Mouse (Mus musculus) activated CD4-positive, CD25-positive, alpha-beta regulatory T cell (primary cell): ENCODE data around the gene Sat1. TPM values are rescaled to one million over a fixed set of nuclear protein-coding genes. Genes with fewer than 3 reads are reported as not detected.

Source experiments
- polyA plus RNA-seq, 2 experiments: library from polyadenylated mRNA; unstranded; fragments of 100-300 nt; shearing (Covaris generic); gene quantifications; one replicate each; pipeline ENCODE4 v1.2.1; 2017

The Sat1 gene
- polyA plus RNA-seq, result 100 to 1,000 TPM; 270 to 344 TPM

DNA sequence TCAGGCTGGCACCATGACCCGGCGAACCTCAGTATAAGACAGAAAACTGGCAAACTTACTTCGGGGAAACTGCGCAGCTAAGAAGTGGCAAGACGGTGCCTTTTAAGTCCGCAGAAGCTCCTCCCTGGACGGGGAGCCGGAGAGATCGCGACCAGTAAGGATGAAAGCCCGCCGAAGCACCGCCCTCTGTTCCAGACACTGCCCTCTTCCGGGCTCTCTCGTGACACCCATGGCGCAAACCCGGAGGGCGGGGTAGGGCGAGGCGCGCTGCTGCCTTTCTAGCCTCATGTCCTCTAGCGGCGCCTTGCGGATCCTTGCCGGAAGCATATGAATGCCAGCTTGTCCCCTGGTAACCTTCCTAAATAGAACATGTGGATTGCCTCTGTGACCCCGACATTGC is at the start of gene Sat1:
TSS of gene Sat1 (minus strand) at position 179 of the 400 bp plus-strand sequence.

DNA sequence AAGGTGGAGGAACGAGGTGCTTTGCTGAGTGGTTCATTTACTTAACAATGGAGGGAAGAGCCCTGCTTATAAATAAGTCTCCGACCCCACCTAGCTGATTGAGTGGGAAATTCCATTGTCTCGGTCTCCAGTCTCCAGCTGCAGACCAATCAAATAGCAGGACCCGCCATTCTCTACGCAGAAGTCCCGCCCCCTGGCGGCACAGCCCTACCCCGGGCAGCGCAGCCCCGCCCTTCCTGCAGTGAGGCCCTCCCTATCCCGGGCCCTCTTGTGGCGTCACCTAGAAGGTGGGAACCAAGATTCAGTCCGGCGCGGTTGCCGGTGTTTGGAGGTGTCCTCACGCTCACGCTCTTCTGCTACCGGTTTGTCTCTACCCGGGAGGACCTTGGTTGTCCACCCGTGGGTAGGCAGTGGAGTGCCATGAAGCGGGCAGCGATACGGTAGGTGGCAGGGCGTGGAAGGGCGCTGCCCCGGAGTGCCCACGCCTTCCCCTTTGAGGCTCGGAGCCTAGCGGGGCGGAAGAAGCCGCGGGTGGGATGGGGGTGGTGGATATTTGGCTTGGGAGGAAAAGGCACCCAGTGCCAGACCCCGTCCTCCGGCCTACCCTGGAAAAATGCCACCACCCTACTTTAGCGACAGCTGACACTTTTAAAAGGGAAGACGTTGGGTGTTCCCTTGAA is 46.1 kb upstream of the Sat1 start, which contains the start of gene Acot9:
TSS of gene Acot9 (plus strand) at position 209 of the 680 bp plus-strand sequence.

Other genes starting within 250 kb of the Sat1 start
- gene Magea8, start 220.6 kb downstream of the Sat1 start, polyA plus RNA-seq, result not detected
- not detected for gene Magea5, start 153.3 kb downstream of the Sat1 start, polyA plus RNA-seq
- gene Magea1, start 126.7 kb downstream of the Sat1 start, polyA plus RNA-seq, result not detected
- not detected for gene Magea2, start 122.8 kb downstream of the Sat1 start, polyA plus RNA-seq
- under 1 TPM in 1 of 2 experiments, not detected in 1; 0.16 TPM for gene Cldn34b2, start 88.0 kb downstream of the Sat1 start, polyA plus RNA-seq
- 100 to 1,000 TPM in 1 of 2 experiments, 10 to 100 TPM in 1; 95.0 to 119 TPM for gene Acot9, start 46.0 kb upstream of the Sat1 start, polyA plus RNA-seq
- gene Prdx4, start 124.3 kb upstream of the Sat1 start, polyA plus RNA-seq, result 10 to 100 TPM; 50.7 to 70.6 TPM